Mouse (Mus musculus): ENCODE measurements around the gene Slc46a1.

DNA sequence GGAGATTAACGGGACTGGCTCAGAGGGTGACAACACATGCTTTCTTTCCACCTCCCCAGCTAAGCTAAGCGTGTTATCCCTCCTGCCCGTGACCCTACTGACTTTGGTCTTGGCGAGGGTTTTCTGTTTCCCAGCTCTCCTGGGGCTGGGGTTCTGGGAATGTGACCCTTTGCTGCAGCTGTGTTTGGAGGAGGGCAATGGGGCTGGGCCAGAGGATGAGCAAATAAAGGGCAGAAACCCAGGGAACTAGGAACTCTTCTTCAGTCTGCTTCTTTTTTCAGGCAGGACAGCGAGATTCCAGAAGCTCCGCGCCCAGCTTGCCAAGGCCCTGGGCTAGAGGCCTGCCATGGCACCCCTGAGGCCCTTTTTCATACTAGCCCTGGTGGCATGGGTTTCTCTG lies 33.5 kb downstream of the Slc46a1 start, which contains the start of gene Vtn:
- TF ChIP-seq CTCF (IDR thresholded peaks at IDR 0.05; ENCODE audit: control insufficient read depth, insufficient read depth, insufficient replicate concordance, low read depth, low read length) (no peak), POLR2A (IDR thresholded peaks at IDR 0.05; ENCODE audit: control insufficient read depth, low read depth, low read length) (no peak)
